Mouse (Mus musculus) ES-E14 (cell line): Measurements from ENCODE around the gene Pced1b.
"Not testable (repeated sequence)": the region's sequence is repeated elsewhere in the genome, so short reads cannot be mapped to it uniquely, and the experiment has no call there.

ENCODE experiments used
- CHD2 ChIP-seq: IDR thresholded peaks from 2 replicates; pipeline ENCODE4 v1.6.1; 2014; ENCODE audit warnings: mild to moderate bottlenecking, low read depth, low read length, inconsistent platforms
- HCFC1 ChIP-seq: IDR thresholded peaks from 2 replicates; pipeline ENCODE4 v1.6.1; 2012; ENCODE audit warnings: low read length, inconsistent platforms, borderline replicate concordance; ENCODE audit not compliant: insufficient read depth
- MAFK ChIP-seq: IDR thresholded peaks from 2 replicates; pipeline ENCODE4 v1.6.1; 2014; ENCODE audit warnings: mild to moderate bottlenecking, low read depth, low read length, inconsistent platforms; ENCODE audit not compliant: insufficient read depth

- TF ChIP-seq CHD2, HCFC1: not testable (repeated sequence)
- TF ChIP-seq MAFK: peak; percentile 70
These were observed 37.2 kb upstream of the Pced1b start for GRCm38 (mm10) chr15:97209754-97210153.
